Mouse (Mus musculus) lung, embryonic 14.5 days (tissue): ENCODE results near the gene St6galnac6. TPM values are rescaled to one million over a fixed set of nuclear protein-coding genes. Genes with fewer than 3 reads are reported as not detected.

Source experiments
- ATAC-seq: fragments of 200-750 bp; cut with Nextera tagmentation; 2 replicates; pipeline ENCODE4 v1.8.0; 2017; ENCODE audit warnings: mild to moderate bottlenecking, moderate TSS enrichment, moderate library complexity; ENCODE audit not compliant: insufficient read depth
- DNase-seq: peaks from one replicate; pipeline ENCODE4 v3.0.0-alpha.2; 2015
- H3K27ac ChIP-seq: fragments of 300-500 bp; sonication (generic); 2 replicates; pipeline ENCODE4 v1.5.1; 2014; ENCODE audit warnings: low read depth, mild to moderate bottlenecking, moderate library complexity
- H3K27me3 ChIP-seq: fragments of 300-500 bp; sonication (generic); 2 replicates; pipeline ENCODE4 v1.6.1; 2014; ENCODE audit warnings: low read length, control low read depth; ENCODE audit not compliant: insufficient read depth
- H3K36me3 ChIP-seq: fragments of 300-500 bp; sonication (generic); 2 replicates; pipeline ENCODE4 v1.6.1; 2014; ENCODE audit warnings: control low read depth; ENCODE audit not compliant: insufficient read depth
- H3K4me1 ChIP-seq: fragments of 300-500 bp; sonication (generic); 2 replicates; pipeline ENCODE4 v1.6.1; 2014; ENCODE audit warnings: antibody characterized with exemption, control low read depth; ENCODE audit not compliant: insufficient read depth
- H3K4me2 ChIP-seq: fragments of 300-500 bp; sonication (generic); 2 replicates; pipeline ENCODE4 v1.6.1; 2014; ENCODE audit warnings: mild to moderate bottlenecking
- H3K4me3 ChIP-seq: fragments of 300-500 bp; sonication (generic); 2 replicates; pipeline ENCODE4 v1.5.1; 2014; ENCODE audit warnings: low read depth, low read length
- H3K9ac ChIP-seq: fragments of 300-500 bp; sonication (generic); 2 replicates; pipeline ENCODE4 v1.6.1; 2014
- H3K9me3 ChIP-seq: fragments of 300-500 bp; sonication (generic); 2 replicates; pipeline ENCODE4 v1.6.1; 2016; ENCODE audit warnings: low read depth, low read length, control low read depth
- CTCF ChIP-seq: IDR thresholded peaks from 2 replicates; pipeline ENCODE4 v1.5.1; 2016; ENCODE audit warnings: antibody characterized with exemption, low read depth
- WGBS: fragments of 180-500 bp; shearing (Covaris S2); extraction: QIAGEN DNeasy Blood & Tissue Kit; methylation state at CpG from one replicate; pipeline ENCODE4 v1.1.7; 2014; 5-methylcytosine and 5-hydroxymethylcytosine counted together
- polyA plus RNA-seq: library from polyadenylated mRNA; unstranded; fragments of >200 nt; fragmentation: Nextera tagmentation; extraction: Ambion mirVana; gene quantifications from 2 replicates; pipeline ENCODE4 v1.2.1, GENCODE M21; 2014

Gene St6galnac6
- polyA plus RNA-seq, 1 experiment from 2014 or later = 11.1 TPM

GRCm38 (mm10) chr2:32644799-32645475, 45.4 kb downstream of the St6galnac6 start:
- Histone ChIP-seq H3K4me2 (no peak overlapping the region), H3K9me3 (no peaks in the 10 kb centered on the region), H3K36me3 (no peaks in the 10 kb centered on the region), H3K27ac (peak overlapping the region; percentile 30), H3K4me1 (peaks cover 6% of the 10 kb centered on the region; the same call in 1 of the 2 replicates), H3K9ac (no peak overlapping the region), H3K27me3 (no peaks in the 10 kb centered on the region), H3K4me3 (no peak overlapping the region)
- ATAC-seq (no peak), DNase-seq (no peak)
- TF ChIP-seq CTCF = no peak
- 73% methylated on average over 8 of the region's 8 CpGs for WGBS

DNA sequence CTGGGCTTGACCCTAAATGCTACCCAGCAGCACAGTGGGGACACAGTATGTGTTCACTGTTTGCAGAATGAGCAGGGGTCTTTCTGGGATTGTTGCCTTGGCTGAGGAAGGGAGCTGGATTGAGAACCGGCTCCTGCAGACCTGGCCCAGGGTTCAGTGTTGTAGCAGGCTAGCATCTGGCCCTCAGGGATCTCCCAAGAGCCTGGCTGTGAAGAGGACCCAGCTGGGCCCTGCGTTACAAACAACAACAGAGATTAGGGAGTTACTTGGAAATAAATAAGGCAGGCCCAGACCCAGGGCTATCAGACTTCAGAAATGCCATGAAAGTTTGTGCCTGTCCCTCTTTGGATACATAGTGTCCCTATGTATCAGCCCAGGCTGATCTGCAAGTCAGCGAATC, 46.1 kb downstream of the St6galnac6 start:
- WGBS = 58% methylated on average over 3 of the region's 3 CpGs
- Histone ChIP-seq H3K9me3 (no peaks in the 10 kb centered on the region), H3K36me3 (0 out of 2 replicates have a peak, but pooled peaks cover under 1% of the 10 kb centered on the region), H3K27ac (peak overlapping the region; percentile 86), H3K27me3 (no peaks in the 10 kb centered on the region), H3K4me1 (peaks cover 6% of the 10 kb centered on the region; the same call in 1 of the 2 replicates), H3K4me2 (no peak overlapping the region), H3K9ac (no peak overlapping the region), H3K4me3 (no peak overlapping the region)
- no peak for DNase-seq
- ATAC-seq = no peak
- no peak for TF ChIP-seq CTCF

- DNase-seq (peak; percentile 84), ATAC-seq (peak; percentile 82)
- WGBS = 39% methylated on average over 31 of the region's 31 CpGs
- H3K4me2 ChIP-seq = peak within 1 kb of the TSS; percentile 56
- peaks cover 6% of the 10 kb centered on the region; the same call in 1 of the 2 replicates for H3K4me1 ChIP-seq
- H3K27ac ChIP-seq = peak within 1 kb of the TSS; percentile 86
- H3K9ac ChIP-seq = peak within 1 kb of the TSS; percentile 67
- TF ChIP-seq CTCF = no peak
- no peaks in the 10 kb centered on the region for H3K27me3 ChIP-seq
- no peaks in the 10 kb centered on the region for H3K9me3 ChIP-seq
- peak within 1 kb of the TSS; percentile 49 for H3K4me3 ChIP-seq
- 0 out of 2 replicates have a peak, but pooled peaks cover 5% of the 10 kb centered on the region for H3K36me3 ChIP-seq
These were observed 47.0 kb downstream of the St6galnac6 start, which contains the start of gene Eng for GRCm38 (mm10) chr2:32646379-32647056. TSS of gene Eng (plus strand) at chr2:32646595.

DNA sequence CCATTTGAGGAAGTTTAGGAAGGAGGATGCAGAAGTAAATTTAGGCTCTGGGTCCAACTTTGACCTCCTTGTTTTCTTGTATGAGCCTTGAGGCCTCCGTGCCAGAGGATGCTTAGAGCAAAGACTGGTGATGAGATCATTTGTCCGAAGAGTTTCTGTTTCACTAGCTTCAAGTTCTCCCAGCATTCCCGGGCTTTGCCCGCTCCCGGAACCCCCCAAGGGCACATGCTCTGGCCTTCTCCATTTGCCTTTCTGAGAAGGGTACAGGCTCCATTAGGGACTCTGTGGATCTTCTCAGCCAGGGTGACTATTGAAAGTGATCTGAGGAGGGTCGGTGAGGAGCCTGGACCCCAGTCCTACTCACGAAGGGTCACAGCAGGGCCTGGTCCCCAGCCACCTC, 47.9 kb downstream of the St6galnac6 start:
- no peaks in the 10 kb centered on the region for H3K9me3 ChIP-seq
- DNase-seq = no peak
- H3K27ac ChIP-seq = peak overlapping the region; percentile 86; the same call in 1 of the 2 replicates
- H3K36me3 ChIP-seq = 0 out of 2 replicates have a peak, but pooled peaks cover 5% of the 10 kb centered on the region
- H3K9ac ChIP-seq = peak overlapping the region; percentile 67
- no peaks in the 10 kb centered on the region for H3K27me3 ChIP-seq
- ATAC-seq = no peak
- peaks cover 6% of the 10 kb centered on the region; the same call in 1 of the 2 replicates for H3K4me1 ChIP-seq
- peak overlapping the region; percentile 56 for H3K4me2 ChIP-seq
- no peak for TF ChIP-seq CTCF
- peak overlapping the region; percentile 49 for H3K4me3 ChIP-seq
- WGBS = 67% methylated on average over 7 of the region's 7 CpGs

DNA sequence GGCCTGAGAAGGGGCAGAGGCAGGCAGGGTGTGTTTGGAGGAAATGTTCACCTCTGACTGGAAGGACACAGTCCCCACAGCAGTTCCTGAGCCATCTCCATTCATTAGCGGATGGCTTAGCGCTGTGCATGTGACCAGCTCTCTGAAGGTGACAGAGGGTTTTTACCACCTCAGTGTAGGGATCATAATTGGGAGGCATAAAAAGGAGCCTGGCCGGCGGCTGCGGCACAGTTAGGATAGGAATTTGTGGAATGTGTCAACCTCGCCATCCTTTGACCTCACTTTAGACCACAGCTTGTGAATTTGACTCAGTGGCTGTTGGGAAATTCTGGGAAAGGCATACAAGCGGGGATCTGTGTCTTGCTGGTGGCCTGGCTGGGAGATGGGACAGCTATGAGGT, 54.3 kb downstream of the St6galnac6 start:
- Histone ChIP-seq H3K4me2 (peak overlapping the region; percentile 12; the same call in 1 of the 2 replicates), H3K9ac (no peak overlapping the region), H3K36me3 (peaks cover 20% of the 10 kb centered on the region; the same call in 1 of the 2 replicates), H3K9me3 (no peaks in the 10 kb centered on the region), H3K27ac (peak overlapping the region; percentile 21; the same call in 1 of the 2 replicates), H3K4me1 (peaks cover 22% of the 10 kb centered on the region; the same call in 1 of the 2 replicates), H3K4me3 (no peak overlapping the region), H3K27me3 (no peaks in the 10 kb centered on the region)
- ATAC-seq (no peak), DNase-seq (peak; percentile 51)
- 20% methylated on average over 7 of the region's 7 CpGs for WGBS
- no peak for TF ChIP-seq CTCF

- H3K4me2 ChIP-seq = peak overlapping the region; percentile 2
- no peaks in the 10 kb centered on the region for H3K9me3 ChIP-seq
- peak overlapping the region; percentile 80 for H3K27ac ChIP-seq
- H3K27me3 ChIP-seq = no peaks in the 10 kb centered on the region
- 40% methylated on average over 14 of the region's 14 CpGs for WGBS
- peaks cover 24% of the 10 kb centered on the region; the same call in 1 of the 2 replicates for H3K36me3 ChIP-seq
- ATAC-seq = peak; percentile 28; the same call in 1 of the 2 replicates
- H3K4me1 ChIP-seq = peaks cover 22% of the 10 kb centered on the region; the same call in 1 of the 2 replicates
- no peak overlapping the region for H3K9ac ChIP-seq
- DNase-seq = peak; percentile 26
- H3K4me3 ChIP-seq = no peak overlapping the region
- no peak for TF ChIP-seq CTCF
These were observed 55.4 kb downstream of the St6galnac6 start for GRCm38 (mm10) chr2:32654743-32655393.
